Mouse (Mus musculus) cortical plate, adult 2 months (tissue): ENCODE data around the gene Ackr3.

Experiments used
- CTCF ChIP-seq: fragments of 200-500 bp; IDR thresholded peaks from 2 replicates; pipeline ENCODE4 v1.5.1; 2011; ENCODE audit warnings: mild to moderate bottlenecking, control low read depth, low read length; ENCODE audit not compliant: insufficient read depth; ENCODE audit errors: extremely low read depth
- POLR2A ChIP-seq: fragments of 200-500 bp; IDR thresholded peaks from 2 replicates; pipeline ENCODE4 v1.6.1; 2011; ENCODE audit warnings: mild to moderate bottlenecking, low read length, control low read depth; ENCODE audit not compliant: insufficient read depth; ENCODE audit errors: extremely low read depth

DNA sequence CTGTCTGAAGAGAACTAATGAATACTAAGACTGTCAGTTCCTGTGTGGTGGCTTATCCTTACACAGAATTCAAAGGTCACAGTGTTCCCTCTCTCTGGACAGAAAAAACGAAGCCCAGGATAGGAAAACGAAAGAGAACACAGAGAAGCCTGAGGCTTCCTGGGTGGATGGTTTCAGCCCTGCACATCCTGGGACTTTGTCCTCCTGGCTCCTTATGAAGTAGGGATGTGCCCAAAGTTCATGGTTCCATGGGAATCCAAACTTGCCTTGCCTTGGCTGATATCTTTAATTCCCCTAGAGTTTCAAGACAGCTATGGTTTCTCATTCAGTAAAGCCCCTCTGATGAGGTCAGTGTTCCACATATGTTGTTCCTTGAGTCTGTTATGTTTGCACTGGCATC lies 19.2 kb downstream of the Ackr3 start:
- TF ChIP-seq CTCF = no peak
- TF ChIP-seq POLR2A = no peak
